Mouse (Mus musculus) ovary, adult 18-20 months (tissue): Measurements from ENCODE around the gene Syncrip.

Experiments
- DNase-seq: peaks from one replicate; pipeline ENCODE4 v3.0.0; 2022; ENCODE audit warnings: low spot score, mixed read lengths

The Syncrip gene

DNA sequence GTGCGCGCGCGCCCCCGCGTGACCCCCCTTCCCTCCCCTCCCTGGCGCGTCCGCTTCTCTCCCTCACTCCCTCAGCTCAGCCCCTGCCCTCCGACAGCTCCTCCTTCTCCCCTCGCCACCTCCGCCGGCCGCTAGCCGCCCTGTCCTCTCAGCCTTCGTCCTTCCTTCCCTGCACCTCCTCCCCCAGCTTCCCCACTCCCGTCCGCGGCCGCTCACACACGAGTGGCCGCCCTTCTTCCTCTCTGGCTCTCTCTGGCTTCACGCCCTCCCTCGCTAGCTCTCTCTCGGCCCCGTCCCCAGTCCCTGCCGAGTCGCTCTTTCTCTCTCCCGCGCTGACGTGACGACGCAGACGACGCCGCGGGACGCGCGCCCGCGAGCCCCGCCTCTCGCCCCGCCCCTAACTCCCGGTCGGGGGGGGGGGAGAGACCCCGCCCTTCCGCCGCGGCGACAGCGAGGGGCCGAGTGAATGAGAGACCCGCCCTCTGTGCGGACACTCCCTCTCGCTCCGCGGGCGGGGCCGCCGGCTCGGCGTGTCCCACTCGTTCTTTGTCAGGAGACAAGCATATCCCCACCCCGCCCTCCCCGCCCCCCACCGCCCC, at the start of gene Syncrip:
Gene Syncrip (minus strand): TSS at position 345 of the 599 bp plus-strand sequence.
- peak; percentile 93 for DNase-seq

DNA sequence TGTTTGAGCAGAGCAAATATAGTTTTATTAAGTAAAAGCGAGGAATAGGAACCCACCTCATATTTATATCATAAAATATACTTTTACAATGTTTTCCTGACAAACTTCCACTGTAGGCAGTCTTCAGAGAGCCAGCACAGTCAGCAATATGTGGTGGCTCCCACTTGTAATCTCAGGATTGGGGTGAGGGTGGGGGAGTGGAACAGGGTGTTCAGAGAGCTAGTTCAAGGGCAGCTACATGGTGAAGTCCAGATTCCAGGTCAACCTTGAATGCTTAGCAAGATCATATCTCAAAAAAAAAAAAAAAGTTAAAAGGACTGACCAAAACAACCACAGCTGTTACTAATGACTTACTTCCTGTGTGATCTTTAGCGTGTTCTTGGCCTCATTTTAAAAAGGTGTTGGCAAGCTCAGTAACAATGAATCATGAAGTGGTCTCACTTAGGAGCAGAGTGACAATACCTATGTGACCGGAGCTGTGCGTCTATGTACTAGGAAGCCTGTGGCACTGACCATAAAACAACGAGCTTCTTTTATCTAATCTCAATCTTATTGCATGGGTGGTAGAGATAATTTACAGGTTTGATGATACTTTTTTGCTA, 47.7 kb upstream of the Syncrip start:
- DNase-seq: peak; percentile 51

DNA sequence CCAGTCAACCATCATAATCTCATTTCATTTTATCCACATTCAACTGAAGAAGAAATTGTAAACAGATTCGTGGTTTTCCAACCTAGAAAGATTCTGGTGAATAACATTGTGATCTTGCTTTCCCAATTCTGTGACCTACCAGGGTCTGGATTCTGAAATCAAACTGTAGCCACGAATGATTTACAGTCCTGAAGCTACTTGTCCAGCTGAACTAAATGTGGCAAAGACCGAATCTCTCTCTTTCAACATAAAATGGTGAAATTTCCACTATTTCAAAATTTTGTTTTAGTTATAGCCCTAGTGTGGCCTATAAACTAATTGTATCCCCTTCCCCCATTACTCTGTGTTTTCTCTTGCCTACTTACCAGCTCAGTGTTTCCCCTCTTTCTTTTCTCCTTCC, 47.2 kb upstream of the Syncrip start:
- DNase-seq: no peak

DNA sequence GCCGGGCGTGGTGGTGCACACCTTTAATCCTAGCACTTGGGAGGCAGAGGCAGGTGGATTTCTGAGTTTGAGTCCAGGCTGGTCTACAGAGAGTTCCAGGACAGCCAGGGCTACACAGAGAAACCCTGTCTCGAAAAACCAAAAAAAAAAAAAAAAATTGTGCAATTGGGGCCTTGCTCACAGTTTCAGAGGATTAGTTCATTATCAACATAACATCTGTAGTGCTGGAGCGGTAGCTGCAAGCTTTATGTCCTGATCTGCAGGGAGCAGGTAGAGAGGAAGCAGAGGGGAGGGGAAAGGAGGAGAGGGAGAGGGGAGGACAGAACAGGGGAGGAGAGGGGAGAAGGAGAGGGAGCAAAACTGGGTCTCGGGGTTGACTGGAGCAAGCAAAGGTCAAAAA, 46.4 kb upstream of the Syncrip start:
- no peak for DNase-seq

DNA sequence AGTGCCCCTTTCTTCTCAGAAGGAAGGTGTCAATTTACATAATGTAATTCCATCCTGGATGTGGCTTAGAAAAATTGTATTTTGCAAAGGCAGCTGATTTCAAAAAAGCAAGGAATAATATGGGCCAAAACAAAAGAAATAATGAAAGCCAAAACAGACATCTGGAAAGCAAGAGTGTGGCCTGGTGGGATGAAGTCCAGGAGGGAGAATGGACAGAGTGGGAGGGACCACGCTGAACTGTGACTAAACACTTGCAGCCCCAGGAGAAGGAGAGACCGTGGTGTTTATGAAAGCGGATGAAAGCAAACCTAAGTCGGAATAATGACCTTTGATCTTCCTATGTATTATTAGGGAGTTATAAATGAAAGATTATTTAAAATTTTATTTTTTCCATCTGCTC, 45.6 kb upstream of the Syncrip start:
- no peak for DNase-seq

DNA sequence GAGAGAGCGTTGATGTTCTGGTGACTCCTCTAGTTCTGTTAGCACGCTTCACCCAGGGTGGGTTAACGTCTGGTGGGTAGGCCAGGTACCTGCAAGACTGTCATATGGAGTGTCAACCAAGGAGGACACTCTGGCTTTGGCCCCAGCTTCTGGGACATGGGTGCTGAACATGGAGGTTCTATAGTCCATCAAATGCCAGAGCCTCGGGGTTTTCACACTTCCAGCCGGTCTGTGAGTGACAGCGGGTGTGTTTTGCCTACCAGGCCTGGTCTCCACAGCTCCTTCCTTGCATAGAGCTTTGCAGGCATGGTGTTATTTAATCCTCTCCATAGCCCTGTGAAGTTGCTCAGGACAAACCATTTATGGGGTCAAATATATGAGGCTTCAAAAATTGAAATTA, 43.0 kb upstream of the Syncrip start:
- no peak for DNase-seq

DNA sequence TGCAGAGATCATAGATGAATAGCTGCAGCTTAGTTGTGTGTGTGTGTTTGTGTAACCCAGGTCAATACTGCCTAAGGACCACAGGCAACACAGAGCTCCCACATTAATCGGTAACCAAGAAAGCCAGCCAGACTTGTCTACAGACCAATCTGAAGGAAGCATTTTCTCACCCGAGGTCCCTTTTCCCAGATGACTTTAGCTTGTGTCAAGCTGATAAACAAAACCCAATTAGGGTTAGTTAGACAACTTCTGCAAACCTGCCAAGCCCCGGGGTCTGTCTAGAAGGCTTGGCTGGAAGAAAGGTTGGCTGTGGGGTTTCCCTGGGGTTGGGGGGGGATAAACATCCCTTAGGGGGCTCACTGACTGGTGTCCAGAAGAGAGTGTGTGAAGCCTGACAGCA, 42.4 kb upstream of the Syncrip start:
- DNase-seq: no peak

DNA sequence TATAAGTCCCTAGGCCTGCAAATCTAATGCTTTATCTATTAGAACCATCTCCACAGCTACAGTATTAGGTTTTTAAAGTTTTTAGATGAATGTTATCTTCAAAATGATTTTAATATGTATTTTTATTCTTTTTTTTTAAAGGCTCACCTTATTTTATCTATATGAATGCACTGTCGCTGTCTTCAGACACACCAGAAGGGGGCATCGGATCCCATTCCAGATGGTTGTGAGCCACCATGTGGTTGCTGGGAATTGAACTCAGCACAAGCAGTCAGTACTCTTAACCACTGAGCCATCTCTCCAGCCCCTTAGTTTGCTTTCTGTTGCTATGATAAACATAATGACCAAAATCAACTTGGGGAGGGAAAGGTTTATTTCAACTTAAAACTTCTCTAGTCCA, 42.0 kb upstream of the Syncrip start:
- no peak for DNase-seq

DNA sequence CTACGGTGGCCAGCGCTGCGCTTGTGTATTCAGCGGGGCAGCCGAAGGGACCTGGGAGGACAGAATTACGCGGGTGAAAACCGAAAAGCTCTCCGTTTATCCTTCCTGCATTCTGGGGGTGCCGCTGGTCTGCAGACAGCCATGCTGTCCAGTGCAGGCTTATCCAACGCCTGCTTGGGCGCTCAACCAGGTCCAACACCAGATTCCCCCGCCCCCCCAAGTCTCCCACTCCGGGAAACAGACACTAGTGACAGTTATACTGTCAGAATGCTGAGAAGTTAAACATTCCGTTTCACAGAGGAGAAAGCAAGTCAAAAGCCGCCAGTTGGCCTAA, 40.9 kb upstream of the Syncrip start:
- DNase-seq: no peak

DNA sequence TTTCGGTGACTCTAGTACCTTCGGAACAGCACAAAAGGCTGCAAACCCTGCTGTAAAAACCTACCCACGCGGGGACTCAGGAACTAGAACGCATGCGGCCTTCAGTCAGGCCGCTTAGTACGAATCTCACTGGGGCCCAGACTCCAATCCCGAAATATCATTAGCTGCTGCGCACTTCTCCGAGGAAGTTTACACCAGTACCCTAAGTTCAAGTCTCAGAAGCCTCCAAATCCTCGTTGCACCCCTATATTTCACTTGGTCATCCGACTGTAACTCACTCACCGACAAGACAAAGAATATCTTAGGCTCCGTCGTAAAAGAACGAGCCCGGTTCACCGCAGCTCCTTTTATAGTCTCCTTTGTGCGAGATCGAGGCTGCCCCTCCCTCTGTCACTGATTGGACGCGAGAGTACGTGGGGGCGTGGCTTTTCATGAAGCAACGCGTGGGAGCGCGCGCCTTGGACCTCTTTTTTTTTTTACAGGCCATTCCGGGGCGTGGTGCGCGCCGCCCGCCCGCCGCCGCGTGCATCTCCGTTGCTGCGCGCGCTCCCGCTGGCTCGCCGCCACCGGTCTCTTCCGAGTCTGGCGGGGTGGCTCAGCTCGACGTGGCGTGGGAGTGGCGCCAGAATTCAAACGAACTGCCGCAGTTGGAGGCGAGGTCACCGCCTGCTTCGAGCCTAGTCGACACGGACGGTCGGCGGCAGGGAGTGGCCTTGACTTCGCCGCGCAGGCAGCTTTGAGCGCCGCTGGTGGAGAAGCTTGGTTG, 40.4 kb upstream of the Syncrip start:
- DNase-seq: peak; percentile 95

DNA sequence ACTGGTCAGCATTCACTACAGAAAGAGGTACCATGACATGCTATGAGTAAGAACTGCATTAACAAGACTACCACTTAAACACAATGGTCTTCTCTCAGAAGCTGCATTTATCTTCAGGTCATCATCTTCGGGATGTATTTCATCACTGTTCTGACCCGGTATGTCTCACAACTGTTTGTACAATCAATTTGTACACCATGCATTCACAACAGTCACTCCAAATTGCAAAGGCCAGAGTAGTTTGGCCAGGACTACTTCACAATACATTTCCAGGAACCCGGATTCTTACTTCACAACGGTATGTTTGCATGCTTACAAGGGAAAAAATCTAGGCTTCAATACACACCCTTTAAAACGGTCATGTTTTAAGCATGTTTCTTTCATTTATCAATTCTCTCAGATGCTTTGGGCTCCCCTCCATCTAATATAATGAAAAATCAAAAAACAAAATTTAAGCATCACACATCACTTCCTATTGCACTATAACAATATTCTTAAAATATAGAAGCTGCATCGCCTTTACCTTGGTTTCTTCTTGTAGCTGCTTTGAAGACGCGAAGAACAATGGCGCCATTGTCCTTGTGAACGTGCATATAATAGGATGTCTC, 39.7 kb upstream of the Syncrip start:
- no peak for DNase-seq

DNA sequence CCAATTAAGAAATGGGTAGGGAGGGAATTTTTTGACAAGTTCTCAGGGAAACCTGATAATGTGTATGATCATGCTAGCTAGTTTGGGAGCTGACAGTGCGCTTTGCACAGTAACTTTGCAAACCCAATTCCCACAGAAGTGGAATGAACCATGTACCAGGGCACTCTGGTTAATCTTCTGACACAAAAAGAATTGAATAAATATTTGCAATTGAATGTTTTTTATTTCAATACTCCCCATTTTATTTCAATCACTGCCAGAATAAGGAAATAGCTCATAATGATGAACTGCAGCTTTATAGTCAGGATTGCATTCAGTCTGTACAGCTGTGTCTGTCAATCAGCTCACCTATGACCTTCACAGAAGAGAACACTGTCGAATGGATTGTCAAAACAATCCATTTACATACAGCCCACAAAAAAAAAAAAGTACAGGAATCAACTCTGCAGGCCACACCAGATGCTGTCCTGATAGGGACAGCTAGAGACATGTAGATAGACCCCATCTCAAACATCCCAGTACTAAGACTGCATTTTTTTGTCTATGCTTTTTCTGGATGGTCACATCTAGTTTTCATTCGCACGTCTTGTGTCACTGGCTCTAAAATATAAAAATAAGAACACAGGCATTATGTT, 38.6 kb upstream of the Syncrip start:
- no peak for DNase-seq

DNA sequence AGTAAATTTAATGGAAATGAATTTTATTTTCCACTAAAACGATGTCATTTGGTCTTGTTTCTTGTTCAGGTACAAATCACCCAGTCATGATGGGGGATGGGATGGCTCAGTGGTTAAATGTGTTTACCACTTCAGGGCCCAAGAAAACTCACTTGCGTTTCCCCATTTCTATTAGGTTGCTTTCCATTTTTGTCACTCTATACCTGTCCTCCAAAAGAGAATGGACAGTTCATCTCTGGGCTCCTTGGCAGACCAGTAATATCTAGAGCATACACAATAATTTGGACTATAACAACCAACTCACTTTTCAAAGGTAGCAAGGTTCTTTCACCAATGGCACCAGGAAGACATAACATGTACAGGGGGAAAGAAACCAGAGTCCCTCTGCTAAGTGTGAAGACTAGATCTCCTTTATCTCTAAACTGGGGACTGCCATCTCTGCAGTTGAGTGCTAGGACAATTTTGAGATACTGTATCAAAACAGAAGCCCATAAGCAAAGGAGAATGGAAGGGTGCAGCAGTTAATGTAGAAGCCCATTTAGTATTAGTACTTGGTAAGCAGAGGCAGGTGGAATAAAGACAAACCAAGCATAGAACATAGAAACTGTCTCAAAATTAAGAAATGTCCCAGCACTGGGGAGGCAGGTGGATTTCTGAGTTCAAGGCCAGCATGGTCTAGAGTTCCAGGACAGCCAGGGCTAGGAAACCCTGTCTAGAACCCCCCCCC, 37.9 kb upstream of the Syncrip start:
- DNase-seq: no peak

DNA sequence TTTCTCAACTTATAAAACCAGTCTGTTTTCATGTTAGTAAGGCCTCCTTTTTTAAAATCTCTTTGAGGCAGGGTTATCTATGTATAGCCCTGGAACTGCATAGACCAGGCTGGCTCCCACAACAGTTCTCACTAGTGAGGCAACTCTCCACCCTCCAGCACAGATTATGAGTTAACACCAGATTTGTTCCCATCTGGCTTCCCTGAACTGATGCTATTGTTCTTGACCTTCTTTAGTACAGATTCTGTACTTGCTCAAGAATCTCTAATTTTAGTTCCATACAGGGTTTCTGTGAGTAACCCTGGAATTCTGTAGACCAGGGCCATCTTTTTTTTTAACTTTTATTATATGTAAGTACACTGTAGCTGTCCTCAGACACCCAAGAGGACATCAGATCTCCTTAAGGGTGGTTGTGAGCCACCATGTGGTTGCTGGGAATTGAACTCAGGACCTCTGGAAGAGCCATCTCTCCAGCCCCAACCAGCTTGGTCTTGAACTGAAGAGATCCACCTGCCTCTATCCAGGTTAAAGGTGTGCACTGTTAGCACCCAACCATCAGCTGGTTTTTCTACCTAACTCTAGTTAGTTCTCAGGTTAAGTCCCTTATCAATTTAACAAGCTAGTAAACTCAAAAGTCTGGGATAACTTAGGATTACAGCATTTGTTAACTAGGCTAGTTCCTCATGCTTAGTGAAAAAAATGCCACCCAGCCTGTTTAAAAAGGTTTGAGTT, 37.2 kb upstream of the Syncrip start:
- DNase-seq: no peak

DNA sequence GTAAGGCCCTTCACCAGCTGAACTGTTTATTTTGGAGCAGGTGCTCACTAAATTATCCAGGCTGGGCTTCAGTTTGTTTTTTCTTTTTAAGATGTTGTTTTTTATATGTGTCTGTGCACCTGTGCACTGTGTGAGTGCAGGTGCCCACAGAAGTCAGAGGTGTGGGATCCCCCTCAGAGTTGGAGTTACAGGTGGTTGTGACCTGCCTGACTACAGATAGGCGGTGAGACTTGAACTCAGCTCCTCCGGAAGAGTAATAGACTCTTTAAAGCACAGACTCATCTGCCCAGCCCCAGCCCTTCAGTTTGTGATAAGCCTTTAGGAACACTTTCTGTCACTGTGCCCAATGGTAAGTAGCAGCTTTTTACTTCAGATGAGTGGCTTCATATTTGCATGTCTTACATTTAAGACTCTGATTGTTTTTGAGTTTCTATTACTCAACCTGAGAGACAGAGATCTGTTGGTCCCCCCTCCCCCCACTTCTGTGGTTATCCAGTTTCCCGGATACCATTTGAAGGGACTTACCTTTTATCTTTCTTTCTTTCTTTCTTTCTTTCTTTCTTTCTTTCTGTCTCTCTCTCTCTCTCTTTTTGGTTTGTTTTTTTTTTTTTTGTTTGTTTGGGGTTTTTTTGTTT, 34.1 kb upstream of the Syncrip start:
- no peak for DNase-seq

DNA sequence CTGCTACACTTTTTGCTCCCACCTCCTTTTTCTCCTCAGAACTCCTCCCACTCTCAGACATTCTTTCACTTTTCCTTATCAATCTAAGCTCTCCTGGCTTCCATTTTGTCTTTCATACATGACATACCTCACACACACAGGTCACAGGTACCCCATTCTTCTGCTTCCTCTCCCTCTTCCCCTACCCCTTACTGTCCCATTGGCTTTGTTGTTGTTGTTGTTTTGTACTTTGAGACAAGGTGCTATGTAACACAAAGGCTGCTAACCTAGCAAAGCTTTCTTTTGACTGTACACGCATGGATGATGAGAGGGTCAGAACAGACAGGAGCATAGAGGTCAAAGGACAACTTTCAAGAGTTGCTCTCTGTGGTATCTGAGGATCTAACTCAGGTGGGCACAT, 33.2 kb upstream of the Syncrip start:
- DNase-seq: no peak

DNA sequence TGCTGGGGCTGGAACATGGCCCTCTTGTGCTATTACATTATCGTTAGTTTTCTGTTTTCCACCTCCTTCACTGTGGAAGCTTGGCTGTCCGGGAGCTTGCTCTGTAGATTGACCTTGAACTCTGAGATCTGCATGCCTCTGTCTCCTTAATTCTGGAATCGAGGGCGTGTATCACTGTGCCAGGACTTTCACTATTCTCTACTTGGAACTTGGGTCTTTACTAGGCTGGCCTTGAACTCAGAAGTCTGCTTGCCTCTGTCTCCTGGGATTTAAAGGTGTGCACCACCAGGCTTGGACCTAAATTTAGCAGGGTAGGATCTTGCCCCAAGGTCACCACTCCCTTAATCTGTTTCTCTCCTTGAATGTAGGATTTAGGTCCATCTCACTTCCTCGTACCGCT, 19.5 kb upstream of the Syncrip start:
- no peak for DNase-seq

DNA sequence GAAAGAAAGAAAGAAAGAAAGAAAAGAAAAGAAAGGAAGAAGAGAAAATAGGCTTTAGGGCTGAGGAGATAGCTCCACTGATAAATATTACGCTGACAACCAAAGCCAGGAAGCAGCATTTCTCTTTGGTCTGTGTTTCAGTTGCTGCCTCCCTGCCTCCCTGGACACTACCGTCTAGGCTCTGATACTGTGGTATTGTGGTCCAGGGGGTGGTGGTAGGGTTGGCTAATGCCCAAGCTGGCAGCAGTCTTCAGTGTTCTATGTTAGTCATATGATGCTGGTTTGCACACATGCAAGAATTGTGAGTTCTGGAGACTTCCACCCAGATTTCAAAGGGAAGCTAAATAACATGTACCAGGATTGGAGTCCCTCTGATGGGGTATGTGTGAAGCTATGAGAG, 17.7 kb upstream of the Syncrip start:
- DNase-seq: no peak

DNA sequence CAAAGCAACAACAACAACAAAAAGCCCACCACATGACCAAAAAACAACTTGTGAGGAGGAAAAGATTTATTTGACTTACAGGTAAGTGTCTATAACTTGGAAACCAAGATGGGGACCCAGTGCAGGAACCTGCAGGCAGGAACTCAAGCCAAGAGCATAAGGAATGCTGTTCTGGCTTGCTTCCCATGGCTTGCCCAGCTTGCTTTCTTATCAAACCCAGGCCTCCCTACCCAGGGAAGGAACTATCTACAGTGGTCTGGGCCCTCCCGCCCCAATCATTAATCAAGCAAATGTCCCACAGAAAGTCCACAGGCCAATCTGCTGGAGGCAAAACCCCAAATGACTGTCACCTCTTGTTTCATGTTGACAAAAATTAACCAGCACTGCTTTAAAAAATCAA, 10.1 kb upstream of the Syncrip start:
- DNase-seq: no peak

DNA sequence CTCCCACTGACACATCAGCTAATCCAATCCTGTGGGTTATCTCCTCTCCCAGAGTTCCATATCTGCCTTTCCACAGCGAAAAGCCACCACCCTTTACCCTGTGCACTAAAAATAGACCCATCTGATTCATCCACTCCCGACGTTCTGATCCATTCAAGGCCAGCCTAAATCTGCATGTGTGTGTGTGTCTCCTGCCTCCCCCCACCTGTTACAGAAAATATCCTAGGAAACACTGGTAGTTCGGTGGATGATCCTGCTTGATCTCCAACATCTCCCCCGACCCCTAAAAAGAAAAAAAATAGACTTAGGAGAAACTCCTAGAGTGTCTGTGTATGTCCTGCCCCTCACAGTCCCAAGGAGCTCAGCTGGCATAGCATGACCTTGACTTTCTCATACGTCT, 2.2 kb upstream of the Syncrip start:
- DNase-seq: peak; percentile 30

DNA sequence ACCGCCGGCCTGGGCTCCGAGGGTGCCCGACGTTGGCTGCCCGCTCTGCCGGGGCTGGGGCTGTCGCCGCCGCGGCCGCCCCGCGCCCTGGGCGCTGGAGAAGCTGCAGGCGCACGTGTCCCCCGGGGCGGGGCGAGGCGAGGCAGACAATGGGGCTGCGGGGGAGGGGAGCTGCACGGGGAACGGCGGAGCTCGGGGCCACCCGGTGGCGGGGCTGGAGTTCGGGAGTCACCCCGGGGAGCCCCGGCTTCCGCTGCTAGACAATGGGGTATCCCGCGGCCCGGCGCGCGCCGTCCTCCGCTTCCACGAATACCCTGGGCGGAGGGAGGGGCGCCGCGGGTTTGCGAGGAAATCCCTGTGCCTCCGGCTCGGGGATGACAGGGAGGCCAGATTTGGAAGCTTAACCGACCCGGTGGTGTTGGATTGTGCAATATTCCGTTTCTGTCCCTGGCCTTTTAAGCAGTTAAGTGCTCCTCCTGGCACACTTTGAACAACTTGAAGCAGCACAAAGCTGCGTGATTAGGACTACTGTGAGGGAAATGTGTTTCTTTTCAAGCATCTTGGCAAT, 539 bp upstream of the Syncrip start:
- no peak for DNase-seq
